Mouse (Mus musculus): ENCODE results near the gene Leng9.

- TF ChIP-seq CTCF (IDR thresholded peaks at IDR 0.05; ENCODE audit: extremely low read depth, insufficient read depth, insufficient read length, insufficient replicate concordance) (no peak), POLR2A (IDR thresholded peaks at IDR 0.05; ENCODE audit: low read depth, low read length) (no peak)
Observed at GRCm38 (mm10) chr7:4131964-4132363, 18.2 kb downstream of the Leng9 start.
